Mouse (Mus musculus): Measurements from ENCODE around the gene Dnajc9. TPM values are rescaled to one million over a fixed set of nuclear protein-coding genes. Genes with fewer than 3 reads are reported as not detected.

The Dnajc9 gene
- polyA plus RNA-seq, 1 experiment = 80.8 TPM

DNA sequence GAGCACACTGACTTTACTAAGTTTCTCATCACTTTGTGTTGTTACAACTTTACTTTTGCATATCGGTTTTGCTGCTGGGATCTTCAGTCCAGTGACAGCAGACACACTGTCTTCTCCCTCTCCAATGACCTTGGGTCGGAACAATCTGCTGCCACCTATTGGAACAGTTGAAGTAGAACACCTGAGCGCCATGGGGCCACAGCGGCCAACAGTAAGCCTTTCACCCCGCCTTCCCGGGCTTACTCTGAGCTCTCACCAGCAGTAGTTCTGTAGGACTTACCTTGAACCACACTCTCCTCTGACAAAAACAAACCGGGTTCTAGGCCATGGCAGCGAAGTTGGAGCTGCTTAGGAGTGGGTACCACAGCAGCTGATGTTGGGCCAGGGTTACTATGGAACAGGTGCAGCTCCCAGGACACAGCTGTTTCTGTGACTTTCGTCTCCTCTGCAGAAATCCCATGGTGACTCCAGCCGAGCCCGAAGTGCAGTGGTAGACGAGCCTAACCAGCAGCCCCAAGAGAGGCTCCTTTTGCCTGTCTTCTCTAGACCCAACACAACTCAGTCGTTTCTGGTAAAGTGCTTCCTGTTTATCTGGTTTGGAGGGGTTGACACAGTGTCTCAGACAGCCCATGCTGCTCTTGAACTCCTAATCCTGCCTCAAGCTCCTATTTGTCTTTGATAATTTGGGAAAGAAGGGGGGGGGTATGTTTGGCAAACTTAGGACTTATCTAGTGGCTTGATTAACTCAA is 10.2 kb downstream of the Dnajc9 start:
- no peak overlapping the region for H3ac ChIP-seq (ENCODE audit: control insufficient read depth, insufficient read length, low read depth)
- H3K4me3 ChIP-seq (ENCODE audit: insufficient read depth, poor library complexity, severe bottlenecking) = no peak overlapping the region
- no peaks in the 10 kb centered on the region for H3K27me3 ChIP-seq (ENCODE audit: control insufficient read depth, insufficient read depth, insufficient read length)
- H3K79me3 ChIP-seq (ENCODE audit: low read depth) = no peaks in the 10 kb centered on the region
- H3K79me2 ChIP-seq (ENCODE audit: control insufficient read depth, insufficient read depth) = peaks cover 9% of the 10 kb centered on the region
- H3K36me3 ChIP-seq (ENCODE audit: control insufficient read depth, insufficient read depth) = peaks cover 59% of the 10 kb centered on the region
- no peak for TF ChIP-seq CTCF (IDR thresholded peaks at IDR 0.05; ENCODE audit: control insufficient read depth, insufficient read depth, insufficient read length)
- no peak for TF ChIP-seq MYOD1 (IDR thresholded peaks at IDR 0.05; ENCODE audit: control insufficient read depth, insufficient read length, low read depth)
- TF ChIP-seq CEBPB (IDR thresholded peaks at IDR 0.05; ENCODE audit: low read depth) = no peak
- no peak for TF ChIP-seq MAX (IDR thresholded peaks at IDR 0.05)
- TF ChIP-seq FOSL1 (IDR thresholded peaks at IDR 0.05; ENCODE audit: insufficient read depth, low read length, poor library complexity, severe bottlenecking) = no peak
- no peak for TF ChIP-seq MYOG (IDR thresholded peaks at IDR 0.05; ENCODE audit: control insufficient read depth, extremely low read depth, insufficient read length)
- TF ChIP-seq USF1 (IDR thresholded peaks at IDR 0.05; ENCODE audit: low read depth) = no peak

DNA sequence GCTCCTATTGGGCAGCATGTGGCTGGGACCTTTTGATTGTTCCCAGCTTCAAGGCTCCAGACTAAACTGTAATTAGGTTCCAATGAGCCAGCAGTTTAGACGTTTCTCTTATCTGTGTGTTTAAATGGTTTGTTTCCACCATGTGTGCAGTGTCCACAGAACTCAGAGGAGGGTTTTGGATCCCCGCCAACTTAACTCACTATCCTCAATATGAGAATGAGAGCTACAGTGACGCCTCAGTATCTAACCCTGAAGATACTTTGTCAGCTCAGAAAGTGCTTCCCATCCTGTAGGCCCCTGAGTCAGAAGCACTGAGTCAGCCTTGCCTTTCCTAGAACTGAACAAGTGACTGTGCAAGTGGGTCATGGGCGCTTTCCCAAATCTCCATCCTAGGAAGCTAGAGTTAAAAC is 11.6 kb downstream of the Dnajc9 start:
- Histone ChIP-seq H3K36me3 (ENCODE audit: control insufficient read depth, insufficient read depth) (peaks cover 59% of the 10 kb centered on the region), H3K79me3 (ENCODE audit: low read depth) (no peaks in the 10 kb centered on the region), H3K27me3 (ENCODE audit: control insufficient read depth, insufficient read depth, insufficient read length) (no peaks in the 10 kb centered on the region), H3ac (ENCODE audit: control insufficient read depth, insufficient read length, low read depth) (no peak overlapping the region), H3K4me3 (ENCODE audit: insufficient read depth, poor library complexity, severe bottlenecking) (no peak overlapping the region), H3K79me2 (ENCODE audit: control insufficient read depth, insufficient read depth) (no peaks in the 10 kb centered on the region)
- TF ChIP-seq MYOD1 (IDR thresholded peaks at IDR 0.05; ENCODE audit: control insufficient read depth, insufficient read length, low read depth) = no peak
- TF ChIP-seq MYOG (IDR thresholded peaks at IDR 0.05; ENCODE audit: control insufficient read depth, extremely low read depth, insufficient read length) = no peak
- no peak for TF ChIP-seq FOSL1 (IDR thresholded peaks at IDR 0.05; ENCODE audit: insufficient read depth, low read length, poor library complexity, severe bottlenecking)
- TF ChIP-seq USF1 (IDR thresholded peaks at IDR 0.05; ENCODE audit: low read depth) = no peak
- TF ChIP-seq CTCF (IDR thresholded peaks at IDR 0.05; ENCODE audit: control insufficient read depth, insufficient read depth, insufficient read length) = no peak
- no peak for TF ChIP-seq CEBPB (IDR thresholded peaks at IDR 0.05; ENCODE audit: low read depth)

DNA sequence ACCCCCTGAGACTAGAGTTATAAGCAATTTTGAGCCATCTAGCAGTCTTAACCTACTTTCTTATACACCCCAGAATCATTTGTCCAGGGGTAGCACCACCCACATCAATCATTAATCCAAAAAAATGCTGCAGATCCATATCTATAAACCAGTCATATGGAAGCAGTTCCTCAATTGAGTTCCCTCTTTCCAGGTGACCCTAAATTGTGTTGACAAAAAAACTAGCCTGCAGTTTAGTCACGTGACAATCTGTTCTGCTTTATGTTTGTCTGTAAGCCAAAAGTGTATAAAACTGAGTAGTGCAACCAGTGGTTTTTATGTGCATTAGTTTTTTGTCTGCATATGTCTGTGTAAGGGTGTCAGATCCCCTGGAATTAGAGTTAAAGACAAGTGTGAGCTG is 16.9 kb downstream of the Dnajc9 start:
- H3K36me3 ChIP-seq (ENCODE audit: control insufficient read depth, insufficient read depth) = peaks cover 43% of the 10 kb centered on the region
- no peak overlapping the region for H3K4me3 ChIP-seq (ENCODE audit: insufficient read depth, poor library complexity, severe bottlenecking)
- no peaks in the 10 kb centered on the region for H3K79me2 ChIP-seq (ENCODE audit: control insufficient read depth, insufficient read depth)
- H3K27me3 ChIP-seq (ENCODE audit: control insufficient read depth, insufficient read depth, insufficient read length) = no peaks in the 10 kb centered on the region
- H3K79me3 ChIP-seq (ENCODE audit: low read depth) = no peaks in the 10 kb centered on the region
- TF ChIP-seq MYOG (IDR thresholded peaks at IDR 0.05; ENCODE audit: control insufficient read depth, extremely low read depth, insufficient read length) (no peak), MYOD1 (IDR thresholded peaks at IDR 0.05; ENCODE audit: control insufficient read depth, insufficient read length, low read depth) (no peak), USF1 (IDR thresholded peaks at IDR 0.05; ENCODE audit: low read depth) (no peak), CTCF (IDR thresholded peaks at IDR 0.05; ENCODE audit: control insufficient read depth, insufficient read depth, insufficient read length) (no peak), CEBPB (IDR thresholded peaks at IDR 0.05; ENCODE audit: low read depth) (no peak), MAX (IDR thresholded peaks at IDR 0.05) (no peak), FOSL1 (IDR thresholded peaks at IDR 0.05; ENCODE audit: insufficient read depth, low read length, poor library complexity, severe bottlenecking) (no peak)
- H3ac ChIP-seq (ENCODE audit: control insufficient read depth, insufficient read length, low read depth) = no peak overlapping the region

DNA sequence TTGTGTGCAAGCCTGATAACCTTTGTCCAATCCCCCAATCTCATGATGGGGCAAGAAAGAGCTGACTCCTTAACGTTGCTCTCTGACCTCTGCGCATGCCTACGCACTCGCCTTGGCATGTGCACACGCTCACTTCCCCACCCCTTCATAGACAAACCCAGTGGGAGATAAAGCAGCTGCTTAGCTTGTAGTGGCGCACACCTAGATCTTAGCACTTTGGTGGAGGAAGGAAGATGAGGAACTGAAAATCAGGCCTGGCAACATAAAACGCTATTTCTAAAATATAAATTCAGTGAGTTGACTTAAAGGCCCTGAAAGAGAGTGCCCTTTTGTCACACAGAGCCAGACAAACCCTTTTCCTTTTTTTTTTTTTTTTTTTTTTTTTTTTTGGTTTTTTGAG is 17.9 kb downstream of the Dnajc9 start:
- H3K27me3 ChIP-seq (ENCODE audit: control insufficient read depth, insufficient read depth, insufficient read length) = no peaks in the 10 kb centered on the region
- peaks cover 39% of the 10 kb centered on the region for H3K36me3 ChIP-seq (ENCODE audit: control insufficient read depth, insufficient read depth)
- H3K4me3 ChIP-seq (ENCODE audit: insufficient read depth, poor library complexity, severe bottlenecking) = no peak overlapping the region
- no peaks in the 10 kb centered on the region for H3K79me2 ChIP-seq (ENCODE audit: control insufficient read depth, insufficient read depth)
- H3ac ChIP-seq (ENCODE audit: control insufficient read depth, insufficient read length, low read depth) = no peak overlapping the region
- no peak for TF ChIP-seq MYOD1 (IDR thresholded peaks at IDR 0.05; ENCODE audit: control insufficient read depth, insufficient read length, low read depth)
- no peak for TF ChIP-seq USF1 (IDR thresholded peaks at IDR 0.05; ENCODE audit: low read depth)
- no peak for TF ChIP-seq MAX (IDR thresholded peaks at IDR 0.05)
- no peak for TF ChIP-seq CEBPB (IDR thresholded peaks at IDR 0.05; ENCODE audit: low read depth)
- no peaks in the 10 kb centered on the region for H3K79me3 ChIP-seq (ENCODE audit: low read depth)

DNA sequence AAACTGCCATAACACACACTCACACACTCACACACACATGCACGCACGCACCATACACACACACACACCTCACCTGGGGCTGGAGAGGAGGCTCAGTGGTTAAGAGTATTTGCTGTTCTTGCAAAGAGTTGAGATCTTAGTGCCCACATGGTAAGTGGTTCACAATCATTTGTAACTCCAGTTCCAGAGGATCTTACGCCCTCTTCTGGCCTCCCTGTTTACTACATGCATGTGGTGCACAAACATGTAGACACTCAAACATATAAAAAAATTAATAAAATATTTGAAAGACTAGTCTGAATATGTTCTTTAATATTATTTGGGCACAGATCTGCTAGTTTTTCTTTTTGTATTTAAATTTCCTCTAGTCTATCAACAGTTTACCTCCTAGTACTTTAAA is 20.4 kb downstream of the Dnajc9 start:
- peaks cover 35% of the 10 kb centered on the region for H3K36me3 ChIP-seq (ENCODE audit: control insufficient read depth, insufficient read depth)

DNA sequence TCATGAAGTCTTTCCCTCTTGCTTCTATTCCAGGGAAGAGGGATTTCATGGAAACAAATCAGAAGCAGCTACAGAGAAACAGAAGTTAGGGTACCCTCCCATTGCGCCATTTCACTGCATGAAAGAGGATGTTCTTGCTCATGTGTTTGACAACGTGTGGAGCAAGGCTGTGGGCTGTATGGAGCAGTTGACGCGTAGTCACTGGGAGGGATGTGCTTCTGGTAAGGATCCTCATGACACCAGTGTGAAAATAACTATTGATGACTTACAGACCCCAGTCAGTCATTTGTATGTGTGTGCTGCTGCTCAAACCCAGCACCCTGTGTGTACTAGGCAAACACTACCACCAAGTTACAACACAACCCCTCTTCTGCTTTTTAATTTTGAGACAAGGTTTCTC is 25.5 kb downstream of the Dnajc9 start:
- Histone ChIP-seq H3K4me3 (ENCODE audit: insufficient read depth, poor library complexity, severe bottlenecking) (no peak overlapping the region), H3K79me3 (ENCODE audit: low read depth) (no peaks in the 10 kb centered on the region), H3K36me3 (ENCODE audit: control insufficient read depth, insufficient read depth) (peaks cover 43% of the 10 kb centered on the region), H3K79me2 (ENCODE audit: control insufficient read depth, insufficient read depth) (no peaks in the 10 kb centered on the region), H3ac (ENCODE audit: control insufficient read depth, insufficient read length, low read depth) (no peak overlapping the region), H3K27me3 (ENCODE audit: control insufficient read depth, insufficient read depth, insufficient read length) (no peaks in the 10 kb centered on the region)
- TF ChIP-seq MYOD1 (IDR thresholded peaks at IDR 0.05; ENCODE audit: control insufficient read depth, insufficient read length, low read depth) (no peak), FOSL1 (IDR thresholded peaks at IDR 0.05; ENCODE audit: insufficient read depth, low read length, poor library complexity, severe bottlenecking) (no peak), MAX (IDR thresholded peaks at IDR 0.05) (no peak), MYOG (IDR thresholded peaks at IDR 0.05; ENCODE audit: control insufficient read depth, extremely low read depth, insufficient read length) (no peak), CEBPB (IDR thresholded peaks at IDR 0.05; ENCODE audit: low read depth) (no peak), USF1 (IDR thresholded peaks at IDR 0.05; ENCODE audit: low read depth) (no peak)

More for the DNA sequence above, 20.4 kb downstream of the Dnajc9 start:
- H3K4me3 ChIP-seq (ENCODE audit: insufficient read depth, poor library complexity, severe bottlenecking) = no peak overlapping the region
- H3K79me2 ChIP-seq (ENCODE audit: control insufficient read depth, insufficient read depth) = no peaks in the 10 kb centered on the region
- H3K79me3 ChIP-seq (ENCODE audit: low read depth) = no peaks in the 10 kb centered on the region
- H3ac ChIP-seq (ENCODE audit: control insufficient read depth, insufficient read length, low read depth) = no peak overlapping the region
- no peaks in the 10 kb centered on the region for H3K27me3 ChIP-seq (ENCODE audit: control insufficient read depth, insufficient read depth, insufficient read length)
- TF ChIP-seq MYOD1 (IDR thresholded peaks at IDR 0.05; ENCODE audit: control insufficient read depth, insufficient read length, low read depth) (no peak), USF1 (IDR thresholded peaks at IDR 0.05; ENCODE audit: low read depth) (no peak), FOSL1 (IDR thresholded peaks at IDR 0.05; ENCODE audit: insufficient read depth, low read length, poor library complexity, severe bottlenecking) (no peak), MAX (IDR thresholded peaks at IDR 0.05) (no peak), MYOG (IDR thresholded peaks at IDR 0.05; ENCODE audit: control insufficient read depth, extremely low read depth, insufficient read length) (no peak)
